Mouse (Mus musculus) testis, postnatal 10 days (tissue): ENCODE measurements at regions not wholly inside any gene's neighbourhood (a gene's known extent, or its start where the extent isn't known, plus 50 kb on each side); places are given as distances from the start of the nearest gene placed in this dataset.

Experiments used
- DNase-seq: peaks from one replicate; pipeline ENCODE4 v3.0.0; 2021; ENCODE audit warnings: low spot score

DNA sequence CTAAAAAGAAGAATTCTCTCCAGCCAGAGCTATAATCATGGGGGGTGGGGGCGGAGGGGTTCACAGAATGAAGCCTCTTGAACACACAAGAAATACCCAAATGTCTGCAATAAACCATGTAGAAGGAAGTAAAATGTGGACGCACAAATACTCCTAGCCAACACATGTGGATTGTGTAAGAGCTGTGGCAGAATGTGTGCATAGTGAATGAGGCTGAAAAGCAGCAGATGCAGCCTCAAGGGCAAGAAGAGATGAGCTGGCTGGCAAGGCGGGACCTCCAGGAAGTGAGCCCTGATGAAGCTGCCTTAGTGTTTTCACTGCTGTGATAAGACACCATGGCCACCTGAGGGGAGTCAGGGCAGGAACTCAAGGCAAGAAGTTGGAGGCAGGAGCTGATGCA is 53.3 kb upstream of the Arhgap28 start:
- no peak for DNase-seq

DNA sequence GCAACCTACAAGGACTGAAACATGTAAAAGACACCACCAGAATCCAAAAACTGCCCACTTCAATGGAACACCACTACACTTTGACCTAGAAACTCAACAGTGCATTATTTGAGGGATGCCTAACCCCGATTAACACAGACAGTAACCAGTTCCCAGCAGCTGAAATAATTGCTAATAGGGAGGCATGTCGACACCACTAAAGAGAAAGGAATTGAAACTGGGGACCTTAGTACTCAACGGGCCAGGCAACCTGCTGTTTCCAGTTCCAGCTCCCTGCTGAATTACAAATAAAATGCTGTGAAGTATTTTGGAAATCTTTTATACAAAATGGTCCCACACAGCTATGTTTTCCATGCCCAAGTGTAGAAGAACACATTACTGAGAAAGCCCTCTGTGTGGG is 56.5 kb upstream of the Arhgap28 start:
- no peak for DNase-seq

DNA sequence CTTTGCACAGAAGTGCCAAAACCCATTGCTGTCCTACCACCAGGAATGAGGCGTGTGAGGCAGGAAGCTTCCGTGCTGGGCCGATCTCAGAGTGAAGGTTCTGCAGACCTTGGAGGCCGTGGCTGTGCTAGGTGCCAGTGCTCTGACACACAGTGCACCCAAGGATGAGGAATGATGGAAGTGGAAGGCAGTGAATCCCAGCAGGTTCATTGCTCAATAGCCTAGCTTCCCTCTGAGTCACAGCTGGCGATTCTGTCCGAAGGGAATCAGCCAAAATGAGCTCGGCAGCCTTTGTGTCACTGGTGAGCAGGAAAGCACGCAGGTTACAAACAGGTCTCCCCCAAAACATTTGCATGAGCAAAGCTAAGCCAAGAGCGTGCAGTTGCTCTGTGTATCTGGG is 61.8 kb upstream of the Arhgap28 start:
- DNase-seq = no peak

DNA sequence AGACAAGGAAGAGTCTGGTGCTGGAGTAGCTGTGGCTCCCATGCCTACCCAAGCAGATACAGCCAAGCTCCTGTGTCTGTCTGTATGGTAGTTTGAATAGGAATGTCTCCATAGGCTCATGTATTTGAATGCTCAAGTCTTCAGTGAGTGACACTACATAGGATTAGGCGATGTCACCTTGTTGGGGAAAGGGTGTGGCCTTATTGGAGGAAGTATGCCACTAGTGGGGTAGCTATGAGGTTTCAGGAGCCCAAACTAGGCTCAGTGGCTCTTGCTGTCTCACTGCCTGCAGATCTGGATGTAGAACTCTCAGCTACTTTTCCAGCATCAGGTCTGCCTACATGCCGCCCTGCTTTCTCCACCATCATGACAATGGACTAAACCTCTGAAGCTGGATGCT is 62.3 kb upstream of the Arhgap28 start:
- no peak for DNase-seq

DNA sequence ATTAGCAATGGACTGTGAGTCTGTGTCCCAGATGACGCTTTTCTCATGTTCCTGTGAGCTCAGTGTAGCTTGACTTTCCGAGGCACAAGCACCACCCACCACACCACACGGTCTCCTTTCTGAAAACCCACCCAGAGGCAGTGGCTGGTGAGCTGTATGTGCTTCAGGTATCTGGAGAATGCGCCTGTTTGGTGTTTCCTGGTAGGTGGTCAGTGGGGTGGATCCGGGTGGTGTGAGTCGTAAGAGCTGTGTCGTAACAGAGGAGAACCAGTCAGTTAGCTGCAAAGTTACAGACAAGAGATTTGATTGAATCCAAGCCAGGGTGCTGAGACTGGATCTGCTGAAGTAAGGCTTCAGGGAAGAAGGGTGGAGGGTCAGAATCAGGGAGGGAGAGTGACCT is 65.1 kb upstream of the Arhgap28 start:
- DNase-seq = no peak

DNA sequence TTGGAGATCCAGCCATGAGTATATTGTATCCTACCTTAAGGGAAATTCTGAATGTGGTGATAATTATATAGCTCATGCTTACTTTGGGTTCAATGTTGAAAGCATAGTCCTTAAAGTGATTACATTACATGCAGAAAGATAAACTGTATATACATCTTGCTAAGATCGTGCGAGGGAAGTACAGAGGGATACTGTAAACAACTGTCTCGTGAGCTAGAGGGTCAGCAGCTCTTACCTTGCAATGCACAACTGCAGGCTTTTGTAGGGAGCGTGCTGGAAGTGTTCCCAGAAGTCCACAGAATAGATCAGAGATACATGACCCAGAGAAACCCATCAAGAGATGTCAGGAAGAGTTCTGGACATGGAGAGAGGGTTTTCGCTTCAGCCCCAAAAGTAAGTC is 65.6 kb upstream of the Arhgap28 start:
- no peak for DNase-seq

DNA sequence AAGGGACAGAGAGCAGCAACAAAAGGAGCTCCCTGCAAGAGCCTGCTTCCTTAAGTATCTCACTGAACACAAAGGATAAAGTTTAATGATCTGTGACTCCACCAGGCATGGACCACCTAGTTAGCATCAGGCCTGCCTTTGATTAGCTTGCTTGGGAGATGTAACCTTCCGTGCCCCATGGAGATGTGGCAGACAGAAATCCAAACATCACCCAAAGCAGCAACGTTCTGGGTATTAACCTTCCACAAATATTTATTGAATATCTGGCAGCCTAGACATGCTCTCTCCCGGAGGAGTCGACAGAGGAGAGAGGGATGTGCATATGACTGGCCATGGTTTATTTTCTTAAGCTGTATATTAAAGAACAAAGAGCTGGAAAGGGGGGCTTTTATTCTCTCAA is 67.6 kb upstream of the Arhgap28 start:
- DNase-seq = no peak

DNA sequence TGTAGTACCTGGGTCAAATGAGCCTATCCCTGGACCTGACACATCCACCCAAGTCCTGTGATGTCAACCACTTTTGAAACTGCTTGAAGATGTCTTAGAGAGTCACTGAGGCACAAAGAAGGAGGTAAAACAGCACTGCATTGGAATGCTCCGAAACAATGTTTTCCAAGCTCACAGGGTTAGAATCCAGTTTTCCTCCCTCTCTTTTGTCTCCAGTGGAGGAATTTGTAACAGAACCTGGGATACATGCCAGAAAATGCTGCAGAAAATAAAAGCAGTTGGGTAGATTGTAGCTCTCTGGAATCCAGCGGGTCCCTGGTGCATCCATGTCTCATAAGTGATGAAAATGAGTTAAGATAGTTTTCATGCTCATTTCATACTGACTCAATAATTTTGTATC is 71.8 kb upstream of the Arhgap28 start:
- DNase-seq = no peak

DNA sequence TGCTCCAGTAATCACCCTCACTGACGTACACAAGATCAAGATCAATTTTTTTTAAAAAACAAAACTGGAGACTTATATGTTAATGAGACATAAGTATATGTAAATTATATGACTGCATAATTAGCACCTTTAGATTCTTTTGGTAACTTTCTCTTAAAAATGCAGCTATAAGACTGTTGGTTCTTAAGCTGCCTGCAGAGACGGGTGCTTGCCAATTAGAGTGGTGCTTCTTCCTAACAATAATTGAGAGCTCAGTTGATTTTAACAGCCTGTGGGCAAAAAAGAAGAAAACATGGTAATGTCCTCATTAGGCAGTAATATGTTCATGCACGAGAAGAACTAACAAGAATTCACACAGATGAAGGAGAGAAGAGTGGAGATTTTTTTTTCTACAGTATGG is 74.8 kb upstream of the Arhgap28 start:
- DNase-seq = no peak

DNA sequence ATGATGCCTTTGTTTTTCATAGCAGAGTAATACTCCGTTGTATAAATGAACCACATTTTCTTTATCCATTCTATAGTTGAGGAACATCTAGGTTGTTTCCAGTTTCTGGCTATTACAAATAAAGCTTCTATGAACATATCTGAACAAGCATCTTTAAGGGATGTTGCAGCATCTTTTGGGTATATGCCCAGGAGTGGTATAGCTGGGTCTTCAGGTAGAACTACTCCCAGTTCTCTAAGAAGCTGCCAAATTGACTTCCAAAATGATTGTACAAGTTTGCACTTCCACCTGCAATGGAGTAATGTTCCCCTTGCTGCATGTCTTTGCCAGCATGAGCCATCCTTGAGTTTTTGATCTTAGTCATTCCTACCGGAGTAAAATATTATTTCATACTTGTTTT is 80.5 kb upstream of the Arhgap28 start:
- no peak for DNase-seq

DNA sequence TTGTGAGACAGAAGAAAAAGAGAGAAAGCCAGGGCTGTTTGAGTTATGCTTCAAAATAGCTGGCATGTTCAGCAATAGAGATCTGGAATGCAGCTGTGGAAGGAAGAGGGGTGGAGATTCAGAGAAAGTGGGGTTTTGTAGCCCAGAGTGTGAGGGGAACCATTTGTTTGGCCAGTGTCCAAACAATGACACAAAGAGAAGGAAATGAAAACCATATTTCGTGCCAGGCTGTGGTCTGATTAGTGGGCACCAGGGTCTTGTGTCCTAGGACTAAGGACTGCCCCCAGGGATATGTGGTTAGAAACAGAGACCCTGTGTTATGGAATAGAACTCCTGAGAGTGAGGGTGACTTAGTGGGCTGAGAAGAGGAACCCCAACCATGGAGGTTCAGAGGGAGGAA is 83.2 kb upstream of the Arhgap28 start:
- DNase-seq = no peak

DNA sequence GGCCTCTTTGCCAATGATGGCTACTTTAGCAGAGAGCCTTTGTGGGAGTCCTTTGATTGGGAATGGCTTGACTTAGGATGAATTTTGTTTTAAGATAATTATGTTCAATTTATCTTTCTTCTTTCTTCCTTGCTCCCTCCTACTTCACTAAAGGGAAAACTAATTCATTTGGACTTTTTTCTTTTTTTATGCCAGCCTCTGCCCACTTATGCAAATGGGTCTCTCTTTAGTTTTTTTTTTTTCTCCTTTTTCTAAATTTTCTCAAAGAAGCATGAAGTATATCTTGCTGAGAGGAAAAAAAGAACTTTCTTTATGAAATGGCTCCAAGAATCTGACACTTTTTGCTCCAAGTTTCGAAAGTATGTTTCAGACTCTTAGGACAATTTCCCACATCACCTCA is 85.3 kb upstream of the Arhgap28 start:
- no peak for DNase-seq

DNA sequence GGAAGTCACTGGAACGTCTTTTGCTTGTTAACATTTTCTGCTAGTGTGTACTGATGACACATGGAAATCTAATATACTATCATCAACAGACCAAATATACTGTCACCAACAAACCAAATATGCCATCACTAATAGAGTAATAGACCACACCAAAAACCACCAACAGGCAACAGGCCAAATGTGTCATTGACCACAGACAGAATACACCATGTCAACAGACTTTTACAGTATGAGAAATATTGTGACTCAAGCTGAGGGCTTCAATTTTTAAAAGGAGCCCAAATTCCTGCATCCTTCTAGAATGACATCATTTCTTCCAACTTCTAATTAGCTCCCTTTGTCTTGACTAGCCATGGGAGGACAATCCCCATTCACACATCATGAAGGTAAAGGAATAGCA is 85.9 kb upstream of the Arhgap28 start:
- no peak for DNase-seq

DNA sequence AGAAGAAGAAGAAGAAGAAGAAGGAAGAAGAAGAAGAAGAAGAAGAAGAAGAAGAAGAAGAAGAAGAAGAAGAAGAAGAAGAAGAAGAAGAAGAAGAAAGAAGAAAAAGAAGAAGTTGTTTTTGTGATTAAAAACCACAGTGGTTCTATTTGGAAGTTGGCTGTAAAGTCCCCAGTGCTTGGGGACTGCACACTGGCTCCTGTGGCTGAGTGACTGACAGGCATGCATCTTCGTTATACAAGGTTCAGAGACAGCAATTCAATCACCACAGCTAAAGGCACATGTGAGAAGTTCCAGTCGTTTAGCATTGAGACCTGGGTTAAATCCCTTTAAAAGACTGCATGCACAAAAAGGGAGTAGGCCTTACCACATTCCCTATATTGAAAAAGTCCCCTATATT is 93.1 kb upstream of the Arhgap28 start:
- DNase-seq = no peak

DNA sequence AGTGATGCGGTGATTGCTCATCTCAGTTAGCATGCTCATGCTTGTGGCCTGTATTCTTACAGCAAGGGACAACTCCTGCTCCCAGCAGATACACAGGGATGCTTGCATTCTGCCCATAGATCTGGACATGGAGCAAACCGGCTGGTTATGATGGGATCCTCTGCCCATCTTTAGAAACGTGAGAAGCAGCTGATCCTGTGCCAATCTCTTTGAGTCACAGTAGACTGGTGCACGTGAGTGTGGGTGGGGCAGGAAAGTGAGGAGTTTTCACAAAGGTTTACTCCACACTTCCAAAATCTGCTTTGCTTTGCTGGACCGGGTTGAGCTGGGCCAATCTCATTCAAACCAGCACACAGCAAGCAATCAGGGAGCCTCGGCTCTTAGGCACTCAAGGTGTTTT is 93.5 kb upstream of the Arhgap28 start:
- no peak for DNase-seq

DNA sequence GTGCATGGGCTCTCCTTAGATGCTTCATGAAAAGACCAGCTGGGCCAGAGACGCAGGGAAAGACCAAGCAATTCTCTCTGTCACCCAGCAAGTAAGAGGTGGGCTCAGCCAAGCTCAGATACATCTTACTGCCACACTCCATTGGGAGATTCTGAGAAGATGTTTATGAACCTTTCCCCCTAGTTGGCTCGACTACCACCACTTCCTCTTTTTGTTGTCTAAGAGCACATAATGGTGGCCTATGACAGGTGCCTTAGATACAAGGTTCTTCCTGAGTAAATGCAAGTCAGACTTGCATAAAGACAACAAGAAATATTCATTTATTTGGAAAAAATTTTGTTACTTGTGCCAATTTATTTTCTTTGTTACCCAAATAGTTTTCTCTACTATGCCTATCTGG is 96.2 kb upstream of the Arhgap28 start:
- DNase-seq = no peak

DNA sequence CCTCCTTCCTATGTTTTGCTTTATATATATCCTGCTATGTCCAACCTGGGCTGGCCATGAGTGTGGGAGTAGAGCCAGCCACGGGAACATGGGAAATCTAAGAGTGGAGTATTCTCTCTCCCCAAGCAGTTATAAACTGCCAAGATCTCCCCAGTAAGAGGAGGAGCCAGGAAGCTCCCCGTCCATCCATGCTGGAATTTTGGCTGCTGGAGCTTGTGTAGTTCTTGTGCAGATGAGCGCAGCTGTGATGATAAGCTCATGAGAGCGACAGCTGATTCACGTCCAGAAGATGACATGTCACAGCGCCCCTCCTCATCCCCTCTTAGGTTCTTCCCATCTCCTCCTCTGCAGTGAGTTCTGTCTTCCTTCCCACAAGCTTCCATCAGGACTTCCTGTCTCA is 99.4 kb upstream of the Arhgap28 start:
- DNase-seq = no peak

DNA sequence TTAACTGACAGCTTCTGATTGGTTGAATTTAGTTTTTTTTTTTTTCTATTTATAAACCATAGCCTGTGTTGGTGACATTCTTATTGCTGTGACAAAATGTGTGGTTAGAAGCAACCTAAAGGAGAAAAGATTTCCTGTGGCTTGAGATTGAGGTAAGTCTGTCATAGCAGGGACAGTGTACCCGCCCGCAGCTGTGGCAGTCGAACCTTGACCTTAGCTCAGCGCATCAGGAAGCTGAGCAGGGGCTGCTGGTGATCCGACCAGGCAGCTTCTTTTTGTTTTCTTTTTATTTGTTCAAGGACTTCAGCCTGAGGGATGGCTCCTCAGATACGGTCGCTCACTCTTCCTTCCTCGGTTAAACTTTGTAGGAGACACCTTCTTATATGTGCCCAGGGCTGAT is 102.4 kb upstream of the Arhgap28 start:
- DNase-seq = no peak

DNA sequence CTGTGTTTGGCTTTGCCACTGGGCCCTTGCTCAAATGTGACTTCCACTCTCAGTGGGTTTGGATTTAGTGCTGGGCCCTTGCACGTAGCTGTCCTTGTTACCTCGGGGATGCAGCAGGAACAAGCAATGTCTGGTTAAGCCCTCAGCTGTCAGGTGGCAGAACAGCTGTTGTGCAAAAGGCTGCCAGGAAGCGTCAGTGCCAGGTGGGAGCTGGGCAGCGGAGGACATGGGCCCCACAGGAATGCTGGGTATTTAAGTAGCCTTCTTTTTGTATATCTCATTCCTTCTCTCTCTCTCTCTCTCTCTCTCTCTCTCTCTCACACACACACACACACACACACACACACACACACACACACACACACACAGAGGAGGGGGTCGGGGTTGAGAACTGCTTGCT is 104.0 kb upstream of the Arhgap28 start:
- DNase-seq = no peak

DNA sequence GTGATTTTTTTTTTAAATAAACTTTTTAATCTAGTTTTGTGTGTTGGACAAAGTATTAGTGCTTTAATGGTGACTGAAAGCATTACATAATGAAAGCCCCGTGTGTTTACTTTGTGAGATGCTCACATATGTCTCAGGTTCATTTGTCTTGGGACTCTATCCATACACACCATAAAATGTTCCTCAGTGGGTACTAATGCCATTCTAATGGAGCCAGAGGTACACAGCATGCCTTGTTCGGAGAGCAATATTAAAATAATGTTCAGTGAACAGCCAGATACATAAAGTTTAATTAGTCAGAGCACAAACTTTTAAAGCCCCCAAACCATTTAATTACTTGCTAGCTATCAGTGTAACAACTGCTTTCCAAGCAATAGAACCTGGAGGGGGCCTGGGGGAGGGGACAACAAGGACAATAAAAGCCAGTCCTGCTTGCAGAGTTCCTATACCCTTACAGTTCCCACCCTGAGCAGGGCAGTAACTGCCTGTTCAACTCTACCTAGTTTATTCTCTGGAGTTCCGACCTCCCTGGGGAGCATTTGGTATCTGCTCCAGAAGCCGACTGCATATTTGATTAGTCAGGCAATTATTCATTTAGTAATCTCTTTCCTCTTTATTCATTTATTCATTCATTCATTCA is 108.0 kb upstream of the Arhgap28 start:
- DNase-seq = no peak

DNA sequence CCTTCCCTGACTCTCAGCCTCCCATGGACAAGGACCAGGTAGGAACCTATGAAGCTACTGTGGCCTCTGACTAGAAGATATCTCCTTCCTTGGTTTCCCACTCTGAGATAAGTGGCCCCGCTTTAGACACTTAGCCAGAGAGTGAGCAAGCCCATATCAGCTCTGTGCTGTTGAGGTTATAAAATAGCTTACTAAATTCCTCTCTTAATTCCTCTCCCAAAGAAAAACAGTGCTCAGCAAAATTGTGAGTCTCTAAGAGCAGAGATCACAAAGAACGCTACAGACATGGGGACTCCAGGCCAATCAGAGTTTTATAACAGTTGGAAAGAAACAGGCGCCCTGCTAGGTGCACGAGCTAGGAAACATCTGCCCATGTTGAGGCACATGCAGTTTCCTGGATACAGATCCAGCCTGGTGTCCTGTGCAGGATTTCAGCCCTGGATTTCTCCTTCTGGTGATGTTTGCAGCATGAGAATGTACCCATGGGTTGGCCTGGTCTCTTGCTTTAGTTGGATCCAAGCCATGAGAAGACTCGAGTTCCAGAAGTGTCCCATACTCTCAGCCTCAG is 108.9 kb upstream of the Arhgap28 start:
- no peak for DNase-seq

DNA sequence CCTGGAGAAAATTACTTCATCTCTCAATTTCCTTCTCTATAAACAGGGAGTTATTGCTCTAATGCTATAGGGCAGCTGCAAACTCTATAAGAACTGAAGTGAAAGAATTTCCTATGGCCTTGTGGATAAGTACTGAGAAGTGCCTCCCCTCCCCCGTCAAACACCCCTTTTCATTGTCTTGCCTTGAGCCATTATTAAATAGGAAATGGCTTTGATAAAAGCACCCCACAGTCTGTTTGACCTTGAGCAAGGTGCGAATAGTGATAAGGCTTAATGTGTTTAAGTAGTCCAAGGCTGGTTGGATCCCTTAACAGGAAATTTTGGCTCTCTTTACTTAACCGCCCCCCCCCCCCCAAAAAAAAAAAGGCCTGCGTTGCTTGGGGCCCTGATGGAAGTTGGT is 111.7 kb upstream of the Arhgap28 start:
- no peak for DNase-seq

DNA sequence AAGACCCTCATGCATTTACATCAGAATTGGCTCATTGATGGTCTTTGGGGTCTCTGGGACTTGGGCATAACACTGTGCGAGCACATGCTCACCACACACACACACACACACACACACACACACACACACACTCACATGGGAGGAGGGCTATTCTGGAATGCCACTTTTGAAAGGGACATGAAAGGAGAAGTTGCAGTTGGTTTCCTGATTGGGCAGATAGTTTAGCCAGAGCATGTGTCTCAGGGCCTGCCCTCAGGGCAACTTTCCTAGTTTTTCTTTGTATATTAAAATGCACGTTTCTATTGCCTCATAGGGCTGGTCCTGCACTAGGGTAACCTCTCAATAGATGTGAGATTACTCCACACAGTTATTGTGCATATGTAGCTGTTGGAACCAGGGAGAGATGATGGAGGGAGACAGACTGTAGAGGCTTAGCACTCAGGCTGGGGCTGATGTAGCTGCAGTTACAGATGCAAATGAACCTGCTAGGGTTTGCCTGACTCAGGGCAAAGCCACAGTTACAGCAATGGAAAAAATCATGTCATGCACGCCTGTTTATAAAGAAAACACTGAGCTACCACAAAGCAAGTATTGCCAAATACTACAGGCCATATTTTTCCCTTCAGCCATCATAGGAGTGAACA is 115.3 kb upstream of the Arhgap28 start:
- no peak for DNase-seq

DNA sequence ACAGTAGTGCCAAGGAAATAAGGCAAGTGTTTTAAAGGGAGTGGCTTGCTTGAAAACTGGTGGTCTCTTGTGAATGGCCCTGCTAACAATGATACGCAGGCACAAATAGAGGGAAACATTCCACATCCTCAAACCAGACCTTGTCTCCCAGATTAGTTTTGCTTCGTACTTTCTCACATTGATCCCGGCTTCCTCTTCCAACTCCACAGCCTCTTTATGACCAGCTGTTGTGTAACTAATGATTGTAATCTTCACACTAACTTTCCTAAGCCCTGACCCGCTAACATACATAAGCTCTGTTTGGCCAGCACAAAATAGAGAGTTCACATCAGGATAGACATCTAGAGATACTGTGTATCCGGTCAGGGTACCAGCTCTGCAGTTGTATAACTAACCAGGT is 116.3 kb upstream of the Arhgap28 start:
- DNase-seq = no peak
